Mouse (Mus musculus) heart, embryonic 15.5 days (tissue): ENCODE measurements around the gene Aldh3b3. TPM values are rescaled to one million over a fixed set of nuclear protein-coding genes. Genes with fewer than 3 reads are reported as not detected.
A peak's percentile ranks its signal among the peaks of the same experiment; 100 is the strongest.

ENCODE experiments used
- ATAC-seq: fragments of 200-750 bp; cut with Nextera tagmentation; replicated peaks from 2 replicates; pipeline ENCODE4 v1.8.0; 2017; ENCODE audit warnings: low read depth, moderate TSS enrichment; ENCODE audit not compliant: insufficient number of reproducible peaks, insufficient read depth, low FRiP score
- H3K27ac ChIP-seq: fragments of 300-500 bp; sonication (generic); 2 replicates; pipeline ENCODE4 v1.5.1; 2015; ENCODE audit warnings: mild to moderate bottlenecking, inconsistent platforms
- H3K27me3 ChIP-seq: fragments of 300-500 bp; sonication (generic); 2 replicates; pipeline ENCODE4 v1.6.1; 2015; ENCODE audit warnings: inconsistent platforms
- H3K36me3 ChIP-seq: fragments of 300-500 bp; sonication (generic); 2 replicates; pipeline ENCODE4 v1.6.1; 2015; ENCODE audit warnings: mild to moderate bottlenecking, inconsistent platforms
- H3K4me1 ChIP-seq: fragments of 300-500 bp; sonication (generic); replicated peaks from 2 replicates; pipeline ENCODE4 v1.6.1; 2015; ENCODE audit warnings: inconsistent platforms
- H3K4me2 ChIP-seq: fragments of 300-500 bp; sonication (generic); 2 replicates; pipeline ENCODE4 v1.6.1; 2015; ENCODE audit warnings: inconsistent platforms, mild to moderate bottlenecking, moderate library complexity
- H3K4me3 ChIP-seq: fragments of 300-500 bp; sonication (generic); 2 replicates; pipeline ENCODE4 v1.5.1; 2015; ENCODE audit warnings: mild to moderate bottlenecking, inconsistent platforms
- H3K9ac ChIP-seq: fragments of 300-500 bp; sonication (generic); 2 replicates; pipeline ENCODE4 v1.6.1; 2015; ENCODE audit warnings: mild to moderate bottlenecking, inconsistent platforms
- H3K9me3 ChIP-seq: fragments of 300-500 bp; sonication (generic); replicated peaks from 2 replicates; pipeline ENCODE4 v1.6.1; 2016; ENCODE audit warnings: inconsistent platforms
- WGBS: fragments of 180-500 bp; shearing (Covaris S2); methylation state at CpG from one replicate; pipeline ENCODE4 v1.1.7; 2015; ENCODE audit warnings: mixed read lengths; 5-methylcytosine and 5-hydroxymethylcytosine counted together
- polyA plus RNA-seq: library from polyadenylated mRNA; unstranded; fragments of >200 nt; fragmentation: Nextera tagmentation; extraction: Ambion mirVana; gene quantifications from 2 replicates; pipeline ENCODE4 v1.2.1, GENCODE M21; 2015

Aldh3b3 gene
- polyA plus RNA-seq, 1 experiment from 2014 or later = not detected

DNA sequence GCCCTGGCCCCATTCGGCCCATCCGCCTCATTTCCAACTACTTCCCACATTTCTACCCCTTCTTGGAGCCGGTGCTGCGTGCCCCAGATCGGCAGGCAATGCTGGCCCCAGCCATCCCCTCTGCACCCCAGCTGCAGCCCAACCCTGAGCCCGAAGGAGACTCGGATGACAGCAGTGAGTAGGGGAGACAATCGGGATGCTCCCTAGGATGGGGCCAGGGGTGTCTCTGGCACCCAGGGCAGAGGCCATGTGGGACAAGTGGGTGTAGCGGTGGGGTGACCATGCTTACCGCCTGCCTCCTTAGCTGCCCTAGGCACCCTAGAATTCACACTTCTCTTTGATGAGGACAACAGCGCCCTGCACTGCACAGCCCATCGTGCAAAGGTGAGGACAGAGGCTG, 45.2 kb downstream of the Aldh3b3 start:
- H3K4me2 ChIP-seq = peak overlapping the region; percentile 58
- H3K27me3 ChIP-seq = no peaks in the 10 kb centered on the region
- WGBS = 61% methylated on average over 12 of the region's 12 CpGs
- peak overlapping the region; percentile 29 for H3K4me3 ChIP-seq
- H3K9ac ChIP-seq = peak overlapping the region; percentile 48
- H3K4me1 ChIP-seq = peaks cover 52% of the 10 kb centered on the region
- no peaks in the 10 kb centered on the region for H3K9me3 ChIP-seq
- no peak for ATAC-seq
- H3K36me3 ChIP-seq = peaks cover 30% of the 10 kb centered on the region
- peak overlapping the region; percentile 99 for H3K27ac ChIP-seq

DNA sequence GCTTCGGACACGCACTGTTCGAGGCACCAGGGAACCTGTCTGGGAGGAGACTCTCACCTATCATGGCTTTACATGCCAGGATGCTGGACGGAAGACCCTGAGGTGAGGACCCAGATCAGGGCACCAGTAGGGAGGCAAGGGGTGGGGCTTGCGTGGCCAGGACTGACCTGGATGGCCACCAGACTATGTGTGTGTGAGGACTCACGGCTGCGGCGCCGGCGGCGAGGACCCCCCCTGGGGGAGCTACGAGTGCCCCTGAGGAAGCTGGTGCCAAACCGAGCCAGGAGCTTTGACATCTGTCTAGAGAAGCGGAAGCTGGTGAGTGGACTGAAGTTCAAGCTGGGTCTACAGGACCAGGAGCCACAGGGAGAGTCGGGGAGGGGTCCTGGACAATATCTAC, 45.9 kb downstream of the Aldh3b3 start:
- Histone ChIP-seq H3K27me3 (no peaks in the 10 kb centered on the region), H3K4me1 (peaks cover 52% of the 10 kb centered on the region), H3K4me3 (peak overlapping the region; percentile 29), H3K9ac (peak overlapping the region; percentile 48; the same call in 1 of the 2 replicates), H3K36me3 (peaks cover 37% of the 10 kb centered on the region), H3K27ac (peak overlapping the region; percentile 99), H3K4me2 (peak overlapping the region; percentile 58), H3K9me3 (no peaks in the 10 kb centered on the region)
- WGBS = 72% methylated on average over 15 of the region's 15 CpGs
- no peak for ATAC-seq

DNA sequence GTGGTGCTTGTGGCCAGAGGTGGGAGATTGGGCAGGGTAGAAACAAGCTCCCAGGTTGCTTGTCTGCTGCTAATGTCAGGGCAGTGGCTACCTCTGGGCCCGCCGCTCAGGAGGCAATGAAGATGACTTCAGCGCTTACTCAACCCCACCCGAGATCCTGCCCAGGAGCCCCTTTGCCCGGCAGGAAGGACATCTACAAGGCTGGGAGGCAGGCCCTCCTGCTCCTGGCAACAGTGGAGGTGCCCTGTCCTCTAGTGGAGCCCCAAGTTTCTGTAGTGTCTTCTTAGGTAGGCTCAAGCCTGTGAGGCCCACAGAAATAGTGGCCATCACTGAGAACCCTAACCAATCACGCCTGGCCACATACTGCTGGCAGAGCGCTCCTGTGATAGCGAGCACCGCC, 46.6 kb downstream of the Aldh3b3 start:
- peaks cover 46% of the 10 kb centered on the region for H3K4me1 ChIP-seq
- H3K4me3 ChIP-seq = no peak overlapping the region
- H3K9me3 ChIP-seq = no peaks in the 10 kb centered on the region
- no peak for ATAC-seq
- no peaks in the 10 kb centered on the region for H3K27me3 ChIP-seq
- WGBS = 67% methylated on average over 9 of the region's 9 CpGs
- H3K36me3 ChIP-seq = peaks cover 44% of the 10 kb centered on the region
- H3K27ac ChIP-seq = peak overlapping the region; percentile 99
- no peak overlapping the region for H3K9ac ChIP-seq
- peak overlapping the region; percentile 58 for H3K4me2 ChIP-seq

DNA sequence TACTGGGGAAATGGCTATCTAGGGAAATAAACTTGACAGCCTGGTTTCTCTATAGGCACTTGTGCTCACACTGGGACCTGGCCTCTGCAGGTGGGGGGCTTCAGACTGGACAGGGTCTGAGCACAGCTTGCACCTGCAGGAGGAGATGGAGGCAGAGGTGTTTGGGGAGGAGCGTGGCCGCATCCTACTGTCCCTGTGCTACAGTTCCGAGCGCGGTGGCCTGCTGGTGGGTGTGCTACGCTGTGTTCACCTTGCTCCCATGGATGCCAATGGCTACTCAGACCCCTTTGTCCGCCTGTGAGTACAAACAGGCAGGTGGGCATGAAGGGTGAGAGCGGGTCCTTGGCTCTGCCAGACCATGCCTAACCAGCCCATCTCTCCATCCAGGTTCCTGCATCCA, 47.5 kb downstream of the Aldh3b3 start:
- no peaks in the 10 kb centered on the region for H3K9me3 ChIP-seq
- H3K27ac ChIP-seq = 0 out of 2 replicates have a peak overlapping the region, but pooled peaks have one; percentile 15
- ATAC-seq = no peak
- H3K36me3 ChIP-seq = peaks cover 49% of the 10 kb centered on the region
- no peak overlapping the region for H3K9ac ChIP-seq
- peaks cover 46% of the 10 kb centered on the region for H3K4me1 ChIP-seq
- H3K4me2 ChIP-seq = no peak overlapping the region
- H3K27me3 ChIP-seq = no peaks in the 10 kb centered on the region
- H3K4me3 ChIP-seq = no peak overlapping the region
- 89% methylated on average over 8 of the region's 8 CpGs for WGBS

DNA sequence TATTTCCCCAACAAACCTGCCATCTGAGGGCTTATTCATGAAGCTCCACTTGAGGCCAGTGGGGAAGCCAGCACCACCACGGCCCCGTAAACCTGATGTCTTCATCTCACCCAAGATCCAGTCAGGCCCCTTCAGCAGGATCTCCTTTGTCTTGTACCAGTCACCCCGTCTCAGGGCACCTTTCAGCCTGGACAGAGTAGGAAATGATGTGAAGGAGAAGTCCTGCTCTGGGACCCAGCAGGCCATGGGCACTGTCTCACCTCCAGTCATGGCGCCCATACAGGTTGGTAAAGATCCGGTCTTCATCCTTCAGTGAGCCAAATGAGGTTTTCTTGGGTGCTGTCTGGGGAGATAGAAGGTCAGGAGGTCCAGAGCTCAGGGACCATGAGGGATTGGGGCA, 52.6 kb downstream of the Aldh3b3 start:
- Histone ChIP-seq H3K27ac (no peak overlapping the region), H3K36me3 (peaks cover 45% of the 10 kb centered on the region), H3K4me1 (peaks cover 18% of the 10 kb centered on the region), H3K9ac (no peak overlapping the region), H3K9me3 (no peaks in the 10 kb centered on the region), H3K4me2 (no peak overlapping the region), H3K4me3 (no peak overlapping the region), H3K27me3 (no peaks in the 10 kb centered on the region)
- 90% methylated on average over 5 of the region's 5 CpGs for WGBS
- no peak for ATAC-seq

DNA sequence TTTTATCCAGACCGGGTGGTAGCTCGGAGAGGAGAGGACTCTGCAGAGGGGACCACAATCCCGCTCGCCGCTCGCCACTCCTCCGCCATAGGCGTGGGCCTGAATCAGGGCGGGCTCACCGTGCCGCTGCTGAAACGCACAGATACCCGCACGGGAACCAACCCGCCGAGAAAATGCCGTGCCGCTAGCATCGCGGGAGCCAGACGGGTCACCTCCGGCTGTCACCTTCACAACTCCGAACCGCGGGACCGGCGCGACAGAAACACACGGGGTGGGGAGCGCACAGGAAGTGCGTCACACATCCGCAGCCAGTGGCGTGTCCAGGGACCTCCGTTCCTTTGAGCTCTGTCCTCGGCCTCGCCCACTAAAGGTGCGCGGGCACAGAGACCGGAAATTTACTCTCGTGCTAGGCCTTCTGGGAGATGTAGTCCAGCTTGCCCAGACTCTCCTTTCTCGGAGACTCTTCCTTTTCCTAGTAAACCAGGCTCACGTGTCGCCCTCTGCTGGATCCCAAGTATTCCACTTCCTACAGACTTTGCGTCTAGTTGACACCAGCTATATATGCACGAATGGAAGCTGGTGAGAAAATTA, 54.1 kb downstream of the Aldh3b3 start, which contains the start of gene Ndufv1:
Gene Ndufv1, minus strand, starts transcription at position 375 of the 591 bp plus-strand sequence.
- peak within 1 kb of the TSS; percentile 82 for H3K9ac ChIP-seq
- ATAC-seq = peak; percentile 99
- no peaks in the 10 kb centered on the region for H3K27me3 ChIP-seq
- peak within 1 kb of the TSS; percentile 62 for H3K4me2 ChIP-seq
- H3K4me3 ChIP-seq = peak within 1 kb of the TSS; percentile 77
- no peaks in the 10 kb centered on the region for H3K9me3 ChIP-seq
- peaks cover 17% of the 10 kb centered on the region for H3K4me1 ChIP-seq
- under 1% methylated on average over 45 of the region's 45 CpGs for WGBS
- H3K36me3 ChIP-seq = peaks cover 31% of the 10 kb centered on the region
- peak within 1 kb of the TSS; percentile 86 for H3K27ac ChIP-seq

DNA sequence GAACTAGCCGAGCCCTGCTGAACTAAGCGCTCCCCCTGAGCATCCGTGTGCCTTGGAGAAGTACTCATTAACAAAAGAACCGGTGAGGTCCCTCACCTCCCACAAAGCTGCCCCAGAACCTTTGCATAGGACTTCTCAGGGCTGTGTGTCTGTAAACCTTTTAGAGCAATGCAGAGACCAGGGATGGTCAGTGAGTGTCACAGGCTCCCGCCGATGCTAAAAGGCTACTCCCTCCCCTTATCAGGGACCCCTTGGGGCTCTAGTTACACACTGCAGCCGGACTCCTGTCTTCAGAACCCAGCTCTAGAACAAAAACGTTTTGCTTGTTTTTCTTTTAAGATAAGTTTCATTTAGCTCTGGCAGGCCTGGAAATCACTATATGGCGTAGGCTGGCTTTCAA, 54.6 kb downstream of the Aldh3b3 start:
- Histone ChIP-seq H3K4me3 (peak overlapping the region; percentile 77), H3K9me3 (no peaks in the 10 kb centered on the region), H3K36me3 (peaks cover 25% of the 10 kb centered on the region), H3K4me2 (peak overlapping the region; percentile 55), H3K4me1 (peaks cover 17% of the 10 kb centered on the region), H3K9ac (peak overlapping the region; percentile 37), H3K27ac (peak overlapping the region; percentile 33; the same call in 1 of the 2 replicates), H3K27me3 (no peaks in the 10 kb centered on the region)
- no peak for ATAC-seq
- WGBS = 12% methylated on average over 9 of the region's 9 CpGs

DNA sequence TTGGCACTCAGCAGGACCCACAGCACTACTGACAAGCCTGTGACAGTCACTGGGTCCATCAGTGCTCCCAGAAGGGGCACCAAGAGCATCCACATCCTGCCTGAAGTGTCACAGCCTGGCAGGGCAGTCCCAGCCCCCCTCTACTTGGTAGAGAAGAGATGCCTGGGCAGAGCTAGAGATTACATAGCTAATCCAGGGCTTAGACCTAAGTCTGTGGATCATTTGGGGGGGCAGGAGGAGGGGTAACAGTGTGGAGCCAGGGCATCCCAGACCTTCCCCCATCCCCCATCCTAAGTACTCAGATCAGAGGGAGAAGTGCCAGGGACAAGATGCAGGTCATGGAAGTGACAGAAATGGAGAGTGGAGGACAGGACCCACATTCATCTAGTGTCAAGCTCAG, 56.4 kb downstream of the Aldh3b3 start:
- ATAC-seq = no peak
- no peak overlapping the region for H3K27ac ChIP-seq
- no peak overlapping the region for H3K4me2 ChIP-seq
- no peaks in the 10 kb centered on the region for H3K27me3 ChIP-seq
- no peak overlapping the region for H3K9ac ChIP-seq
- H3K36me3 ChIP-seq = peaks cover 8% of the 10 kb centered on the region; the same call in 1 of the 2 replicates
- no peak overlapping the region for H3K4me3 ChIP-seq
- no peaks in the 10 kb centered on the region for H3K9me3 ChIP-seq
- peaks cover 25% of the 10 kb centered on the region for H3K4me1 ChIP-seq

DNA sequence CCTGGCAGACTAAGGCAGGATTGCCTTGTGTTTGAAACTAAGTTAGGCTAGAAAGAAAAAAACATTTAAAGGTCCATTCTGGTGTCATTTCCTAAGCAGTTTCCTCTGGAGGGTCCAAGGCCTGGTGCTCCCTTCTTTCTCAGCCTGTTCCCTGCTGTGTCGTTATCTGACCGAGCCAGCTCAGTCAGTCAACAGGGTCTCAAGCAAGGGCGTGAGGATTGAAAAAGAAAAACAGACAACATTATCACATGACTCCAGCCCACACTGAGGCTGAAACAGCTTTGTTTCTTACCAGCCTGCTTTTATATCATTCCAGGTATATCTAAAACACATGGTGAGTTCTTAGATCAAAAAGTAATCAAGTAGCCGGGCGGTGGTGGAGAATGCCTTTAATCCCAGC, 57.2 kb downstream of the Aldh3b3 start:
- Histone ChIP-seq H3K9ac (no peak overlapping the region), H3K36me3 (no peaks in the 10 kb centered on the region), H3K27ac (no peak overlapping the region), H3K4me1 (peaks cover 25% of the 10 kb centered on the region), H3K9me3 (no peaks in the 10 kb centered on the region), H3K4me3 (no peak overlapping the region), H3K4me2 (no peak overlapping the region), H3K27me3 (no peaks in the 10 kb centered on the region)
- ATAC-seq = no peak
- WGBS = 47% methylated on average over 5 of the region's 5 CpGs

DNA sequence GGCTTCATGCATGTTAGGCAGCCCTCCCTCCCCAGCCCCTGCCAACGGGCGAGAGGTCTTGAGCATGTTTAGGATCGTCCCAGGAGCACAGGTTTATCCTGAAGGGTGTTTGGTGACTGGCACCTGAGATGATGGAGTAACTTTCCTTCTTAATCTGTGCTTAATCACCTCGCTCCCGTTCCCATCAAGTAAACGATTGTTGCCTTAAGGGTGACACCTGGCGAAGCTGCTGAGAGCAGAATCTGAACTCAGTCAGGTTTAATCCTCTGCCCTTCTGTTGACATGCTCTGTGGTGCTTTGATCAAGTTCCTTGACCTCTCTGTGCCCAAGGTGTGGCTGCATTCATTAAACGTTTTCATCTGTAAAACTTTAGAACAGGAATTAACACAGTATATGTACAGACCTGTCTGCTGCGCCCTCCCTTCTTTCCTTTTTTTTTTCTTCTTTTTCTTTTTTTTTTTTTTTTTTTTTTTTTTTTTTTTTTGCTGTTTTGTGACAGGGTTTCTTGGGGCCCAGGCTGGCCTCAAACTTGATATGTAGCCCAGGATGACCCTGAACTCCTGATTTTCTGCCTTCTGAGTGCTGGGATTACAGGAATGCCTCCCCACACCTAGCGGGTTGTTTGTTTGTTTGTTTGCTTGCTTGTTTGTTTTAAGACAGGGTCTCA, 59.6 kb downstream of the Aldh3b3 start:
- Histone ChIP-seq H3K4me2 (no peak overlapping the region), H3K36me3 (no peaks in the 10 kb centered on the region), H3K27me3 (no peaks in the 10 kb centered on the region), H3K4me3 (no peak overlapping the region), H3K27ac (no peak overlapping the region), H3K9me3 (no peaks in the 10 kb centered on the region), H3K9ac (no peak overlapping the region), H3K4me1 (peaks cover 11% of the 10 kb centered on the region)
- ATAC-seq = no peak
- WGBS = 64% methylated on average over 10 of the region's 10 CpGs

DNA sequence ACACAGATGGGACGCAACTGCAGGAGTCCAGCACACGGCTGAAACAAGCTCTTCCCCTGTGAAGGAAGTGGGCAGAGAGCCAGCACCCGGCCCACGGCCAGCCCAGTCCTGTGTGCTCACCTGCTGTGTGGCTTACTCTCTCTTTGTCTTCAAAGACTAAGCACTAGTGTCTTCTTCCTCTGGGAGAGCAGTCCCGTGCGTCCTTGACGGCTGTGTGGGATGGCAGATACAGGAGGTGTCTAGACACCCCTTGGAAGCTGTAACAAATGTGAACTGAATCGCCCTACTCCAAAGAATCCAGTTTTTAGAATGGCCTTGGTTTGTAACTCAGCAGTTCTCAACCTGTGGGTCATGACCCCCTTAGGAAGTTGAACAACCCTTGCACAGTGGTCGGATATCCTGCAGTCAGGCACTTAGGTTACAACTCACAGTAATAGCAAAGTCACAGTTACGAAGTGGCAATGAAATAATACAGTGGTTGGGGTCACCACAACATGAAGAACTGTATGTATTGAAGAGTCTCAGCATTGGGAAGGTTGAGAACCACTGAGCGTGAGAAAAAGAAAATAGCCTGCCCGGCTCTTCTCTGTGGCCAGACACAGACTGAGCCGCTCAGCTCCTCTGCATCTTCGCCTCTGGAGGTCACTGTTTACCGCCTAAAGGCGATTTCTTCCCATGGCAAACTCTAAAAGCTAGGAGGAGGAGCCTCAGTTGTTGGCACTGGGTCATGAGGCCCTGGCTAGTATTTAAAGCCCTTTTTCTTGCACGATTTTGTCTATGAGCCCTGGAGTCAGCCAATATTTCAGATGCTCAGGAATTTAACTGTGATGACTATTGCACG, 60.5 kb downstream of the Aldh3b3 start:
- Histone ChIP-seq H3K9ac (no peak overlapping the region), H3K4me2 (no peak overlapping the region), H3K27ac (no peak overlapping the region), H3K27me3 (no peaks in the 10 kb centered on the region), H3K4me1 (peaks cover 8% of the 10 kb centered on the region; the same call in 1 of the 2 replicates), H3K4me3 (no peak overlapping the region), H3K36me3 (no peaks in the 10 kb centered on the region), H3K9me3 (no peaks in the 10 kb centered on the region)
- ATAC-seq = peak; percentile 81
- 29% methylated on average over 18 of the region's 18 CpGs for WGBS
